Comparison of ENCODE assay signal across 8 mouse cellular contexts in the genomic region with DNA sequence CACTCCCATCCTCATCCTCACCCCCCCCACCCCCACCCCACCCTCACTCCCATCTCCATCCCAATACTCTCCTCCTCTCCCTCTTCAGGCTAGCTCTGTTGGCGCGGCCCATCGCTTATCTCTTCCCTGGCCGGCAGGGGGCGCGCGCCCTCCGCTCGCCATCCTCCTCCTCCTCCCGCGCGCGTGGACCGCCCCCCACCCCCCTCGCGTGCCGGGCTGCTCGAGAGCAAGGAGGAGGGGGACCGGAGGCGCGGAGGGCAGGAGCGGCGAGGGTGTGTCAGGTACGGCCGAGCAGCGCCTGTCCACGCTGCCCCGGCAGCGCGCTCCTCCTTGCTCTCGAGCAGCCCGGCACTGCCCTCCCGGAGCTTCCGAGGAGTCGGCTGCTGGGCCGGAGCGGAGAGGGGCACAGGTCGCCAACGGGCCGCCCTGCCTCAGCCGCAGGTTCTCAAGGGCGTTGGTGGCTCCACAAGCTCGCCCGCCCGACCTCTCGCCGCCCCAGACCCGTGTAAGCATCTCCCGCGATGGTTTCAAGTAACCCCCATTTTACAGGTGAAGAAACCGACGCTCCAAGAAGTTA. TPM values are rescaled to one million over a fixed set of nuclear protein-coding genes. Genes with fewer than 3 reads are reported as not detected.
DNase-seq lines count a peak whose midpoint lies in the region; ATAC-seq and TF ChIP-seq lines count a peak whose summit lies in the region.

No protein-coding gene starts in this region.

- no peaks in the 10 kb centered on the region for H3K36me3 ChIP-seq in forebrain, postnatal 0 days (ENCODE audit: insufficient read depth)

- peak overlapping the region; percentile 39 for H3K9ac ChIP-seq in forebrain, postnatal 0 days

- TF ChIP-seq CTCF in forebrain, postnatal 0 days (IDR thresholded peaks at IDR 0.05; ENCODE audit: low read depth), result peak; percentile 90

- no peaks in the 10 kb centered on the region for H3K4me1 ChIP-seq in forebrain, postnatal 0 days (ENCODE audit: insufficient read depth)

- WGBS in forebrain, postnatal 0 days, result 8% methylated on average over 40 of the region's 52 CpGs

- H3K27me3 ChIP-seq in forebrain, postnatal 0 days (ENCODE audit: insufficient read depth, low read length), result no peaks in the 10 kb centered on the region

- DNase-seq in Muller cell, postnatal 12 days (ENCODE audit: inconsistent ontology term), result peak; percentile 91
- DNase-seq in cerebellum, adult 8-10 months, result peak; percentile 63
- DNase-seq in forebrain, postnatal 0 days, result peak; percentile 85
- DNase-seq in layer of hippocampus, postnatal 10 days (ENCODE audit: low spot score in 2 of 2), result peak; percentile 78 to 87
- DNase-seq in lung, postnatal 14 days, result peak; percentile 83
- peak; percentile 77 for DNase-seq in ovary, postnatal 36 days (ENCODE audit: low spot score)
- DNase-seq in thymus, postnatal 10 days (ENCODE audit: low spot score in 2 of 2), result peak; percentile 68 to 89

- no peaks in the 10 kb centered on the region for H3K9me3 ChIP-seq in forebrain, postnatal 0 days (ENCODE audit: low read length)

- peak overlapping the region; percentile 74 for H3K4me2 ChIP-seq in forebrain, postnatal 0 days (ENCODE audit: low read depth)

- ATAC-seq in forebrain, postnatal 0 days, result peak; percentile 89
- peak; percentile 53 to 61 for ATAC-seq in hematopoietic stem cell, adult 5-6 weeks (replicated peaks in 1 of 2; ENCODE audit: insufficient read depth in 1 of 2, low FRiP score in 2 of 2, low TSS enrichment in 1 of 2, low read depth in 1 of 2, poor library complexity in 2 of 2, severe bottlenecking in 2 of 2)

- peak overlapping the region; percentile 58 for H3K4me3 ChIP-seq in forebrain, postnatal 0 days (ENCODE audit: low read depth, low read length)

- no peak overlapping the region for H3K27ac ChIP-seq in forebrain, postnatal 0 days (ENCODE audit: low read depth, low read length)

RNA-seq across cellular contexts. Expression of gene Txnrd1, which starts 21.8 kb away (rescaled TPM):
- 96.3 and 108 TPM in 2 replicates for total RNA-seq in forebrain, postnatal 0 days (2014; rRNA removed)
- 74.5 and 81.5 TPM in 2 replicates for polyA plus RNA-seq in forebrain, postnatal 0 days (2015; fragmentation: Nextera tagmentation; extraction: Ambion mirVana)
- total RNA-seq in hematopoietic stem cell, adult 5-6 weeks (2017), result 159 and 189 TPM in 2 replicates
- total RNA-seq in layer of hippocampus, postnatal 10 days (2021), result 10 to 100 TPM; 74.1 to 77.4 TPM

RNA-seq across cellular contexts. Expression of gene Nfyb, which starts 48.0 kb away (rescaled TPM):
- 69.2 and 78.1 TPM in 2 replicates for total RNA-seq in forebrain, postnatal 0 days (2014; rRNA removed)
- 32.4 and 34.2 TPM in 2 replicates for polyA plus RNA-seq in forebrain, postnatal 0 days (2015; fragmentation: Nextera tagmentation; extraction: Ambion mirVana)
- 72.2 and 80.8 TPM in 2 replicates for total RNA-seq in hematopoietic stem cell, adult 5-6 weeks (2017)
- total RNA-seq in layer of hippocampus, postnatal 10 days (2021), result 10 to 100 TPM; 64.2 to 68.3 TPM

RNA-seq across cellular contexts. Expression of gene Eid3, which starts 54.5 kb away (rescaled TPM):
- total RNA-seq in forebrain, postnatal 0 days (2014; rRNA removed), result 1.4 TPM in 2 replicates
- 0.14 and 0.30 TPM in 2 replicates for polyA plus RNA-seq in forebrain, postnatal 0 days (2015; fragmentation: Nextera tagmentation; extraction: Ambion mirVana)
- total RNA-seq in hematopoietic stem cell, adult 5-6 weeks (2017), result 8.5 and 21.6 TPM in 2 replicates
- total RNA-seq in layer of hippocampus, postnatal 10 days (2021), result 1 to 10 TPM; 2.7 to 4.0 TPM
